Mouse (Mus musculus): ENCODE data around the gene Lyz2. TPM values are rescaled to one million over a fixed set of nuclear protein-coding genes. Genes with fewer than 3 reads are reported as not detected.

Gene Lyz2
- total RNA-seq, 2 experiments from 2014 or later, result 739 to 1,587 TPM

Other genes with a start within 250 kb of the Lyz2 start
- not detected in 2 replicates for gene Lrrc10, start 237.0 kb downstream of the Lyz2 start, total RNA-seq (2015; ENCODE audit: low replicate concordance)
- gene Lrrc10, start 237.0 kb downstream of the Lyz2 start, total RNA-seq (2017; ENCODE audit: low replicate concordance), result not detected in 2 replicates
- gene Cct2, start 218.5 kb downstream of the Lyz2 start, total RNA-seq (2015; ENCODE audit: low replicate concordance), result 135 and 172 TPM in 2 replicates
- 87.1 and 93.3 TPM in 2 replicates for gene Cct2, start 218.5 kb downstream of the Lyz2 start, total RNA-seq (2017; ENCODE audit: low replicate concordance)
- gene Frs2, start 133.8 kb downstream of the Lyz2 start, total RNA-seq (2015; ENCODE audit: low replicate concordance), result 32.1 and 44.4 TPM in 2 replicates
- gene Frs2, start 133.8 kb downstream of the Lyz2 start, total RNA-seq (2017; ENCODE audit: low replicate concordance), result 15.1 and 25.8 TPM in 2 replicates
- gene Yeats4, start 57.8 kb downstream of the Lyz2 start, total RNA-seq (2015; ENCODE audit: low replicate concordance), result 36.4 and 65.8 TPM in 2 replicates
- 57.3 and 94.7 TPM in 2 replicates for gene Yeats4, start 57.8 kb downstream of the Lyz2 start, total RNA-seq (2017; ENCODE audit: low replicate concordance)
- not detected in 2 replicates for gene 9530003J23Rik, start 43.6 kb downstream of the Lyz2 start, total RNA-seq (2015; ENCODE audit: low replicate concordance)
- not detected in 2 replicates for gene 9530003J23Rik, start 43.6 kb downstream of the Lyz2 start, total RNA-seq (2017; ENCODE audit: low replicate concordance)
- gene Lyz1, start 10.5 kb upstream of the Lyz2 start, total RNA-seq (2015; ENCODE audit: low replicate concordance), result not detected in 2 replicates
- gene Lyz1, start 10.5 kb upstream of the Lyz2 start, total RNA-seq (2017; ENCODE audit: low replicate concordance), result not detected in 2 replicates
- 60.5 and 79.2 TPM in 2 replicates for gene Cpsf6, start 97.7 kb upstream of the Lyz2 start, total RNA-seq (2015; ENCODE audit: low replicate concordance)
- 83.6 and 119 TPM in 2 replicates for gene Cpsf6, start 97.7 kb upstream of the Lyz2 start, total RNA-seq (2017; ENCODE audit: low replicate concordance)